Mouse (Mus musculus) forebrain, embryonic 12.5 days (tissue): Measurements from ENCODE around the gene Inka2. TPM values are rescaled to one million over a fixed set of nuclear protein-coding genes. Genes with fewer than 3 reads are reported as not detected.

Experiments used
- polyA plus RNA-seq: library from polyadenylated mRNA; unstranded; fragments of >200 nt; fragmentation: Nextera tagmentation; extraction: Ambion mirVana; gene quantifications from 2 replicates; pipeline ENCODE4 v1.2.1, GENCODE M21; 2016

Inka2 gene
- polyA plus RNA-seq, 1 experiment from 2014 or later: 4.1 TPM

Other genes with a start within 250 kb of the Inka2 start
- 43.4 and 44.3 TPM in 2 replicates for gene Ddx20, start 17.0 kb upstream of the Inka2 start, polyA plus RNA-seq
- 71.0 and 81.6 TPM in 2 replicates for gene Rap1a, start 96.7 kb downstream of the Inka2 start, polyA plus RNA-seq
- gene Adora3, start 166.3 kb downstream of the Inka2 start, polyA plus RNA-seq: 0.15 TPM in 1 of 2 replicates, not detected in the other
- gene Tmigd3, start 166.3 kb downstream of the Inka2 start, polyA plus RNA-seq: not detected in 2 replicates
- 0.14 and 0.45 TPM in 2 replicates for gene I830077J02Rik, start 228.1 kb downstream of the Inka2 start, polyA plus RNA-seq